In the genomic region with DNA sequence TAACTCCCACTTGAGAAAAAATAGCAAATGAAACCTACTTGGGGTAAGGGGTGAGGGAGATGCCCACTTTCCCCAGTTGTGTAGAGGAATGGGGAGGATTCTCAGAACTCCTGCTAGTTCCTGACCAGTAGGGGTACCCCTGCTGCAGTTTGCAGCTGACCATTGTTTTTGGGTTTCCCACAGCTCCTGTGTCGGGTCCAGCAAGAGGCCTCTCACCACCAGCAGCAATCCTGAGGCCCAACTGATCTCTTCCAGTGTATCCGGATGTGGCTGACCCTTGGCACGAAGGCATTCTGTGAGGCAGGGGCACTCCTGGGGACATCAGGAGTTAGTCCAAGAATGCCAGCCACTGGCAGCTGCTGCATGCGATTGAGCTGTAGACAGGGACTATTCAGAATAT, we compare ENCODE assay signal across 9 mouse cellular contexts. TPM values are rescaled to one million over a fixed set of nuclear protein-coding genes. Genes with fewer than 3 reads are reported as not detected.
DNase-seq lines count a peak whose midpoint lies in the region.
"Had no signal": no experiment of that assay in that cellular context is flagged by ENCODE, and none has a peak within 500 bp of the region (broad histone marks: within the 10 kb centered on the region; RNA-seq: fewer than 3 reads in every experiment).

No protein-coding gene starts in this region.

- no peaks in the 10 kb centered on the region for H3K27me3 ChIP-seq in limb, embryonic 10.5 days (ENCODE audit: low read depth, poor library complexity, severe bottlenecking)

- WGBS in limb, embryonic 10.5 days, result 50% methylated on average over 4 of the region's 4 CpGs

- H3K4me1 ChIP-seq in limb, embryonic 10.5 days, result peaks cover 30% of the 10 kb centered on the region

- peak; percentile 34 to 51 for DNase-seq in cerebellum, adult 18-20 months
- no peak for DNase-seq in cerebellum, adult 11 months
- peak; percentile 19 for DNase-seq in urinary bladder, adult 2 months (ENCODE audit: low spot score)
- no peak for DNase-seq in urinary bladder, postnatal 25 days (ENCODE audit: low spot score)
- peak; percentile 42 for DNase-seq in limb, embryonic 10.5 days (ENCODE audit: low spot score)
- no peak for DNase-seq in gastrocnemius, postnatal 14 days
- no peak for DNase-seq in lung, postnatal 14 days
- no peak for DNase-seq in spleen, postnatal 10 days (ENCODE audit: low spot score in 2 of 2)

- peak overlapping the region; percentile 94 for H3K27ac ChIP-seq in limb, embryonic 10.5 days

- intact Hi-C loops in gastrocnemius, postnatal 14 days (cut with DNase I; ENCODE audit: low total_unique reads), result no loop called here

- peaks cover 23% of the 10 kb centered on the region for H3K36me3 ChIP-seq in limb, embryonic 10.5 days

- H3K9me3 ChIP-seq in limb, embryonic 10.5 days (replicated peaks), result no peaks in the 10 kb centered on the region

- peak overlapping the region; percentile 67 for H3K4me3 ChIP-seq in limb, embryonic 10.5 days

RNA-seq across cellular contexts. Expression of gene B230217C12Rik, which starts 1.4 kb away (rescaled TPM):
- 3.8 and 5.6 TPM in 2 replicates for polyA plus RNA-seq in urinary bladder, adult 2 months (2012; rRNA removed)
- polyA plus RNA-seq in limb, embryonic 10.5 days (2016; fragmentation: Nextera tagmentation; extraction: Ambion mirVana), result 10.9 and 14.0 TPM in 2 replicates
- total RNA-seq in gastrocnemius, postnatal 14 days (2021), result 1 to 10 TPM in 1 of 2 experiments, under 1 TPM in 1; 0.84 to 1.5 TPM

RNA-seq across cellular contexts. Expression of gene Fbxo47, which starts 42.0 kb away (rescaled TPM):
- 0.28 and 0.40 TPM in 2 replicates for polyA plus RNA-seq in urinary bladder, adult 2 months (2012; rRNA removed)
- polyA plus RNA-seq in limb, embryonic 10.5 days (2016; fragmentation: Nextera tagmentation; extraction: Ambion mirVana), result 0.50 and 0.60 TPM in 2 replicates
- total RNA-seq in gastrocnemius, postnatal 14 days (2021), result under 1 TPM; 0.11 to 0.12 TPM
- polyA plus RNA-seq: small intestine, adult 2 months had no signal

RNA-seq across cellular contexts. Expression of gene Lasp1, which starts 43.2 kb away (rescaled TPM):
- 101 and 108 TPM in 2 replicates for polyA plus RNA-seq in urinary bladder, adult 2 months (2012; rRNA removed)
- 90.0 and 110 TPM in 2 replicates for polyA plus RNA-seq in limb, embryonic 10.5 days (2016; fragmentation: Nextera tagmentation; extraction: Ambion mirVana)
- 10 to 100 TPM; 29.9 to 39.5 TPM for total RNA-seq in gastrocnemius, postnatal 14 days (2021)

RNA-seq across cellular contexts. Expression of gene Rpl23, which starts 59.8 kb away (rescaled TPM):
- polyA plus RNA-seq in urinary bladder, adult 2 months (2012; rRNA removed), result 911 and 1,027 TPM in 2 replicates
- 449 and 506 TPM in 2 replicates for polyA plus RNA-seq in limb, embryonic 10.5 days (2016; fragmentation: Nextera tagmentation; extraction: Ambion mirVana)
- 100 to 1,000 TPM; 607 to 676 TPM for total RNA-seq in gastrocnemius, postnatal 14 days (2021)

Comparison
In these comparisons a context has a peak if more than half of its experiments do, and no peak if none do; other contexts are left out.
1. DNase-seq: peak in cerebellum, adult 18-20 months (2 of 2), urinary bladder, adult 2 months (single experiment) and limb, embryonic 10.5 days (single experiment); none in cerebellum, adult 11 months (single experiment), urinary bladder, postnatal 25 days (single experiment), gastrocnemius, postnatal 14 days (single experiment), lung, postnatal 14 days (single experiment) and spleen, postnatal 10 days (0 of 2).